Mouse (Mus musculus) stomach, postnatal 0 days (tissue): ENCODE results near the gene Olfr1441. TPM values are rescaled to one million over a fixed set of nuclear protein-coding genes. Genes with fewer than 3 reads are reported as not detected.

Experiments used
- ATAC-seq: fragments of 200-750 bp; cut with Nextera tagmentation; 2 replicates; pipeline ENCODE4 v1.8.0; 2017; ENCODE audit not compliant: low FRiP score, low TSS enrichment
- DNase-seq: peaks from one replicate; pipeline ENCODE4 v3.0.0-alpha.2; 2016; ENCODE audit warnings: low spot score
- H3K27ac ChIP-seq: fragments of 300-500 bp; sonication (generic); replicated peaks from 2 replicates; pipeline ENCODE4 v1.5.1; 2014; ENCODE audit warnings: mild to moderate bottlenecking, control low read depth
- H3K27me3 ChIP-seq: fragments of 300-500 bp; sonication (generic); 2 replicates; pipeline ENCODE4 v1.6.1; 2014; ENCODE audit warnings: low read length; ENCODE audit not compliant: control insufficient read depth, insufficient read depth
- H3K36me3 ChIP-seq: fragments of 300-500 bp; sonication (generic); 2 replicates; pipeline ENCODE4 v1.6.1; 2014; ENCODE audit warnings: low read length, mixed read lengths; ENCODE audit not compliant: control insufficient read depth, insufficient read depth
- H3K4me1 ChIP-seq: fragments of 300-500 bp; sonication (generic); replicated peaks from 2 replicates; pipeline ENCODE4 v1.6.1; 2014; ENCODE audit warnings: antibody characterized with exemption; ENCODE audit not compliant: control insufficient read depth, insufficient read depth
- H3K4me2 ChIP-seq: fragments of 300-500 bp; sonication (generic); replicated peaks from 2 replicates; pipeline ENCODE4 v1.6.1; 2014; ENCODE audit warnings: low read depth, mild to moderate bottlenecking, control low read depth, moderate library complexity
- H3K4me3 ChIP-seq: fragments of 300-500 bp; sonication (generic); 2 replicates; pipeline ENCODE4 v1.5.1; 2014; ENCODE audit warnings: low read depth, low read length, control low read depth
- H3K9ac ChIP-seq: fragments of 300-500 bp; sonication (generic); 2 replicates; pipeline ENCODE4 v1.6.1; 2014; ENCODE audit warnings: mild to moderate bottlenecking, low read length, control low read depth, mixed read lengths
- H3K9me3 ChIP-seq: fragments of 300-500 bp; sonication (generic); 2 replicates; pipeline ENCODE4 v1.6.1; 2016; ENCODE audit warnings: low read length; ENCODE audit not compliant: control insufficient read depth
- CTCF ChIP-seq: IDR thresholded peaks from 2 replicates; pipeline ENCODE4 v1.5.1; 2016; ENCODE audit warnings: antibody characterized with exemption, low read depth, mild to moderate bottlenecking, moderate library complexity
- EP300 ChIP-seq: optimal IDR thresholded peaks from 2 replicates; pipeline ENCODE3; 2016; ENCODE audit warnings: antibody characterized with exemption
- WGBS: fragments of 180-500 bp; shearing (Covaris S2); extraction: QIAGEN DNeasy Blood & Tissue Kit; methylation state at CpG from one replicate; pipeline ENCODE4 v1.1.7; 2014; 5-methylcytosine and 5-hydroxymethylcytosine counted together
- polyA plus RNA-seq: library from polyadenylated mRNA; unstranded; fragments of >200 nt; fragmentation: Nextera tagmentation; extraction: Ambion mirVana; gene quantifications from 2 replicates; pipeline ENCODE4 v1.2.1, GENCODE M21; 2015

Olfr1441 gene
- polyA plus RNA-seq, 1 experiment from 2014 or later: not detected

GRCm38 (mm10) chr19:12472381-12472976 is 55.2 kb downstream of the Olfr1441 start:
- TF ChIP-seq CTCF (no peak), EP300 (no peak)
- Histone ChIP-seq H3K9ac (no peak overlapping the region), H3K4me2 (no peak overlapping the region), H3K27ac (peak overlapping the region; percentile 76), H3K36me3 (peaks cover 12% of the 10 kb centered on the region; the same call in 1 of the 2 replicates), H3K4me3 (no peak overlapping the region), H3K9me3 (no peaks in the 10 kb centered on the region), H3K4me1 (peaks cover 5% of the 10 kb centered on the region; the same call in 1 of the 2 replicates), H3K27me3 (no peaks in the 10 kb centered on the region)
- DNase-seq: peak; percentile 66
- peak; percentile 58 for ATAC-seq
- WGBS: 53% methylated on average over 5 of the region's 5 CpGs

Other genes starting within 250 kb of the Olfr1441 start
- gene Olfr1555-ps1, start 247.3 kb upstream of the Olfr1441 start, polyA plus RNA-seq: not detected in 2 replicates
- gene Olfr1431, start 216.8 kb upstream of the Olfr1441 start, polyA plus RNA-seq: not detected in 2 replicates
- not detected in 2 replicates for gene Olfr1432, start 184.8 kb upstream of the Olfr1441 start, polyA plus RNA-seq
- not detected in 2 replicates for gene Olfr262, start 175.8 kb upstream of the Olfr1441 start, polyA plus RNA-seq
- not detected in 2 replicates for gene Olfr235, start 156.4 kb upstream of the Olfr1441 start, polyA plus RNA-seq
- gene Olfr1434, start 137.6 kb upstream of the Olfr1441 start, polyA plus RNA-seq: not detected in 2 replicates
- not detected in 2 replicates for gene Olfr1436, start 118.3 kb upstream of the Olfr1441 start, polyA plus RNA-seq
- not detected in 2 replicates for gene Olfr1437, start 92.3 kb upstream of the Olfr1441 start, polyA plus RNA-seq
- gene Olfr1438-ps1, start 81.5 kb upstream of the Olfr1441 start, polyA plus RNA-seq: 0.04 TPM in 1 of 2 replicates, not detected in the other
- gene Olfr1440, start 30.2 kb upstream of the Olfr1441 start, polyA plus RNA-seq: not detected in 2 replicates
- not detected in 2 replicates for gene Pfpl, start 10.5 kb downstream of the Olfr1441 start, polyA plus RNA-seq
- 0.71 and 0.84 TPM in 2 replicates for gene Mpeg1, start 43.3 kb downstream of the Olfr1441 start, polyA plus RNA-seq
- 6.2 and 7.1 TPM in 2 replicates for gene Dtx4, start 84.0 kb downstream of the Olfr1441 start, polyA plus RNA-seq
- 8.2 TPM in 2 replicates for gene Fam111a, start 128.3 kb downstream of the Olfr1441 start, polyA plus RNA-seq
- 1.2 and 1.5 TPM in 2 replicates for gene Gm4952, start 182.5 kb downstream of the Olfr1441 start, polyA plus RNA-seq
- 0.04 TPM in 1 of 2 replicates, not detected in the other for gene Glyat, start 215.9 kb downstream of the Olfr1441 start, polyA plus RNA-seq